Mouse (Mus musculus) small intestine, adult 2 months (tissue): ENCODE data around the gene Amotl1. TPM values are rescaled to one million over a fixed set of nuclear protein-coding genes. Genes with fewer than 3 reads are reported as not detected.
A peak's percentile ranks its signal among the peaks of the same experiment; 100 is the strongest.

ENCODE experiments used
- H3K27ac ChIP-seq: fragments of 200-500 bp; 2 replicates; pipeline ENCODE4 v1.5.1; 2012; ENCODE audit warnings: low read depth, low read length, control low read depth, inconsistent platforms; ENCODE audit not compliant: insufficient read depth
- H3K27me3 ChIP-seq: fragments of 200-500 bp; 2 replicates; pipeline ENCODE4 v1.6.1; 2012; ENCODE audit warnings: mild to moderate bottlenecking, moderate library complexity, low read length, inconsistent platforms; ENCODE audit not compliant: control insufficient read depth, insufficient read depth
- H3K36me3 ChIP-seq: fragments of 200-500 bp; 2 replicates; pipeline ENCODE4 v1.6.1; 2012; ENCODE audit warnings: mild to moderate bottlenecking, low read length, control low read depth, inconsistent platforms; ENCODE audit not compliant: control insufficient read depth, insufficient read depth
- H3K4me1 ChIP-seq: fragments of 200-500 bp; 2 replicates; pipeline ENCODE4 v1.6.1; 2012; ENCODE audit warnings: low read length, inconsistent platforms, mixed read lengths; ENCODE audit not compliant: control insufficient read depth, insufficient read depth, insufficient read length
- H3K4me3 ChIP-seq: fragments of 200-500 bp; 2 replicates; pipeline ENCODE4 v1.5.1; 2012; ENCODE audit warnings: low read depth, mild to moderate bottlenecking, control low read depth, inconsistent platforms, low read length, moderate library complexity
- CTCF ChIP-seq: fragments of 200-500 bp; IDR thresholded peaks from 2 replicates; pipeline ENCODE4 v1.5.1; 2012; ENCODE audit warnings: low read depth, mild to moderate bottlenecking, control low read depth, inconsistent platforms, low read length, moderate library complexity, mixed read lengths; ENCODE audit not compliant: insufficient replicate concordance, insufficient read length; ENCODE audit errors: extremely low read depth
- POLR2A ChIP-seq: fragments of 200-500 bp; IDR thresholded peaks from 2 replicates; pipeline ENCODE4 v1.6.1; 2012; ENCODE audit warnings: low read depth, mild to moderate bottlenecking, control low read depth, inconsistent platforms, low read length, moderate library complexity
- WGBS: fragments of 180-500 bp; shearing (Covaris S2); methylation state at CpG from one replicate; pipeline ENCODE4 v1.1.7; 2018; 5-methylcytosine and 5-hydroxymethylcytosine counted together
- polyA plus RNA-seq: library from polyadenylated mRNA; depleted of rRNA; stranded (reverse); fragments of >200 nt; gene quantifications from 2 replicates; pipeline ENCODE4 v1.2.3, GENCODE M21; 2012

Gene Amotl1
- polyA plus RNA-seq, 1 experiment: 9.4 TPM

GRCm38 (mm10) chr9:14625961-14626360, 18.9 kb downstream of the Amotl1 start:
- no peaks in the 10 kb centered on the region for H3K36me3 ChIP-seq
- TF ChIP-seq POLR2A (no peak), CTCF (no peak)
- H3K27ac ChIP-seq: no peak overlapping the region
- H3K4me3 ChIP-seq: no peak overlapping the region
- no peaks in the 10 kb centered on the region for H3K4me1 ChIP-seq
- no peaks in the 10 kb centered on the region; the same call in 1 of the 2 replicates for H3K27me3 ChIP-seq
- WGBS: 82% methylated on average over 3 of the region's 3 CpGs

DNA sequence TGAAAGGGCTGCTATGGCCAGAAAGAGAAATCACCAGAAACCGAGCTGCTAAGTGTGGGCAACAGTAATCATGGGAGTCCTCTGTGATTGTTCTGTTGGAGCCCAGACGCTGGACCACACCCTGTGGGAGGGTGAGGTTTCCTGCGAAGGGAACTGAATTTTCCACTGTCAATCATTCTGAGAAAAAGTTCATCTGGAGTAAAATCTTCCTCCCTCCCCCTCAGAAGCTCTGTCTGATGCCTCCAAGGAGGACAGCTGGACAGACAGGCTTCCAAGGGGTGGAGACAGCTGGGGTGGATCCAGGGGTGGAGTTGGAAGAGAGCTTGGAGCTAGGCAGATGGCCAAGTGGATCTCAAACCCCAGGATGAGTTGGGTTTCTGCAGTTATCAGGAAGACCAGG, 19.8 kb downstream of the Amotl1 start:
- no peaks in the 10 kb centered on the region for H3K36me3 ChIP-seq
- no peaks in the 10 kb centered on the region; the same call in 1 of the 2 replicates for H3K27me3 ChIP-seq
- no peaks in the 10 kb centered on the region for H3K4me1 ChIP-seq
- H3K27ac ChIP-seq: no peak overlapping the region
- 5% methylated on average over 3 of the region's 3 CpGs for WGBS
- TF ChIP-seq POLR2A (no peak), CTCF (no peak)
- H3K4me3 ChIP-seq: no peak overlapping the region

GRCm38 (mm10) chr9:14623928-14624327, 20.9 kb downstream of the Amotl1 start:
- Histone ChIP-seq H3K36me3 (no peaks in the 10 kb centered on the region), H3K4me1 (no peaks in the 10 kb centered on the region), H3K27ac (no peak overlapping the region), H3K27me3 (no peaks in the 10 kb centered on the region), H3K4me3 (no peak overlapping the region)
- TF ChIP-seq CTCF (no peak), POLR2A (no peak)
- 45% methylated on average over 4 of the region's 4 CpGs for WGBS

GRCm38 (mm10) chr9:14623250-14623649, 21.6 kb downstream of the Amotl1 start:
- WGBS: 47% methylated on average over 5 of the region's 5 CpGs
- H3K36me3 ChIP-seq: no peaks in the 10 kb centered on the region
- no peak for TF ChIP-seq CTCF
- TF ChIP-seq POLR2A: no peak
- H3K27ac ChIP-seq: no peak overlapping the region
- H3K27me3 ChIP-seq: no peaks in the 10 kb centered on the region
- no peak overlapping the region for H3K4me3 ChIP-seq
- no peaks in the 10 kb centered on the region for H3K4me1 ChIP-seq

- WGBS: 36% methylated on average over 3 of the region's 3 CpGs
- Histone ChIP-seq H3K27ac (no peak overlapping the region), H3K27me3 (no peaks in the 10 kb centered on the region), H3K4me3 (no peak overlapping the region), H3K4me1 (no peaks in the 10 kb centered on the region), H3K36me3 (no peaks in the 10 kb centered on the region)
- TF ChIP-seq CTCF (no peak), POLR2A (no peak)
Observed at GRCm38 (mm10) chr9:14622848-14623247, 22.0 kb downstream of the Amotl1 start.

DNA sequence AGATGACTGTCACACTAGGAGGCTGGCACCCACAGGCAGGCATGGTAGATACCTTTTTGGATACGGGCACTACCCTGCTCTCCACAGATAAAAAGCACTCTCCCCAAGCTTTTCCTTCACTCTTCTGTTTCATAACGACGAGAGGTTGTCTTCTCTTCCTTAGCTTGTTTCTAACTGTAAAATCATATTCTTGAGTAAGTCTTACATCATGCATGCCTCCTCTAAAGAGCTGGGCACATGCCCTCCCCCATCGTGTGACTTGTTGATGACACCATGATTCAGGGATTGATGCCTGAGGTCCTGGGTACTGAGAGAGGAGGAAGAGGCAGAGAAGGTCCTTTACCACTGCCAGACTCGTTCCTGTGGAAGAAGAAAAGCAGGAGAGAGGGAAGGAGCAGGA, 24.7 kb downstream of the Amotl1 start:
- no peaks in the 10 kb centered on the region for H3K36me3 ChIP-seq
- no peaks in the 10 kb centered on the region for H3K4me1 ChIP-seq
- no peaks in the 10 kb centered on the region; the same call in 1 of the 2 replicates for H3K27me3 ChIP-seq
- H3K4me3 ChIP-seq: no peak overlapping the region
- WGBS: 72% methylated on average over 5 of the region's 5 CpGs
- H3K27ac ChIP-seq: no peak overlapping the region
- no peak for TF ChIP-seq POLR2A
- no peak for TF ChIP-seq CTCF

GRCm38 (mm10) chr9:14614931-14615880, 29.6 kb downstream of the Amotl1 start:
- TF ChIP-seq POLR2A (no peak), CTCF (no peak)
- Histone ChIP-seq H3K4me3 (peak overlapping the region; percentile 71), H3K27me3 (peaks cover 10% of the 10 kb centered on the region), H3K36me3 (no peaks in the 10 kb centered on the region), H3K4me1 (no peaks in the 10 kb centered on the region), H3K27ac (peak overlapping the region; percentile 44; the same call in 1 of the 2 replicates)
- WGBS: 13% methylated on average over 32 of the region's 33 CpGs
